Mouse (Mus musculus) myocyte (in vitro differentiated cells): Measurements from ENCODE around the gene Ube4b.

Experiments used
- E2F4 ChIP-seq: IDR thresholded peaks from one replicate; pipeline ENCODE4 v1.6.1; 2011; ENCODE audit warnings: mild to moderate bottlenecking, control low read depth, moderate library complexity; ENCODE audit not compliant: insufficient read depth
- MAX ChIP-seq: IDR thresholded peaks from one replicate; pipeline ENCODE4 v1.6.1; 2011; ENCODE audit warnings: low read depth, mild to moderate bottlenecking, control low read depth
- POLR2A ChIP-seq: IDR thresholded peaks from one replicate; pipeline ENCODE4 v1.6.1; 2011; ENCODE audit warnings: low read depth, mild to moderate bottlenecking, control low read depth, moderate library complexity; ENCODE audit not compliant: insufficient read length
- POLR2AphosphoS2 ChIP-seq: IDR thresholded peaks from one replicate; pipeline ENCODE4 v1.6.1; 2011; ENCODE audit warnings: low read depth, control low read depth; ENCODE audit not compliant: insufficient read length
- REST ChIP-seq: IDR thresholded peaks from one replicate; pipeline ENCODE4 v1.6.1; 2011; ENCODE audit warnings: mild to moderate bottlenecking, control low read depth, moderate library complexity; ENCODE audit not compliant: insufficient read depth, insufficient read length
- SRF ChIP-seq: IDR thresholded peaks from one replicate; pipeline ENCODE4 v1.6.1; 2011; ENCODE audit warnings: low read depth; ENCODE audit not compliant: control insufficient read depth, insufficient read length

- TF ChIP-seq POLR2AphosphoS2 (no peak), REST (no peak), POLR2A (no peak), MAX (no peak), SRF (no peak), E2F4 (no peak)
Measured at GRCm38 (mm10) chr4:149450636-149451035, 24.1 kb upstream of the Ube4b start.
